Mouse (Mus musculus) midbrain, postnatal 0 days (tissue): ENCODE results near the gene Pknox2. TPM values are rescaled to one million over a fixed set of nuclear protein-coding genes. Genes with fewer than 3 reads are reported as not detected.
A peak's percentile ranks its signal among the peaks of the same experiment; 100 is the strongest.

Experiments
- ATAC-seq: fragments of 200-750 bp; cut with Nextera tagmentation; 2 replicates; pipeline ENCODE4 v1.8.0; 2017; ENCODE audit warnings: moderate number of reproducible peaks, mild to moderate bottlenecking, moderate TSS enrichment, moderate library complexity; ENCODE audit not compliant: low FRiP score
- DNase-seq: peaks from one replicate; pipeline ENCODE4 v3.0.0-alpha.2; 2015; ENCODE audit warnings: low spot score
- H3K27ac ChIP-seq: fragments of 300-500 bp; sonication (generic); 2 replicates; pipeline ENCODE4 v1.5.1; 2014; ENCODE audit warnings: low read depth, mild to moderate bottlenecking, low read length, mixed read lengths
- H3K27me3 ChIP-seq: fragments of 300-500 bp; sonication (generic); 2 replicates; pipeline ENCODE4 v1.6.1; 2014; ENCODE audit warnings: low read length, control low read depth, mixed read lengths; ENCODE audit not compliant: insufficient read depth
- H3K36me3 ChIP-seq: fragments of 300-500 bp; sonication (generic); 2 replicates; pipeline ENCODE4 v1.6.1; 2014; ENCODE audit warnings: low read length, control low read depth, mixed read lengths; ENCODE audit not compliant: insufficient read depth
- H3K4me1 ChIP-seq: fragments of 300-500 bp; sonication (generic); 2 replicates; pipeline ENCODE4 v1.6.1; 2014; ENCODE audit warnings: mild to moderate bottlenecking, control low read depth, antibody characterized with exemption, low read length, mixed read lengths; ENCODE audit not compliant: insufficient read depth
- H3K4me2 ChIP-seq: fragments of 300-500 bp; sonication (generic); 2 replicates; pipeline ENCODE4 v1.6.1; 2014; ENCODE audit warnings: low read depth, mild to moderate bottlenecking, low read length, mixed read lengths; ENCODE audit not compliant: poor library complexity, severe bottlenecking
- H3K4me3 ChIP-seq: fragments of 300-500 bp; sonication (generic); 2 replicates; pipeline ENCODE4 v1.5.1; 2014; ENCODE audit warnings: low read depth, mild to moderate bottlenecking, low read length, moderate library complexity
- H3K9ac ChIP-seq: fragments of 300-500 bp; sonication (generic); replicated peaks from 2 replicates; pipeline ENCODE4 v1.6.1; 2014; ENCODE audit warnings: mild to moderate bottlenecking, low read length, moderate library complexity, mixed read lengths; ENCODE audit not compliant: poor library complexity, severe bottlenecking
- H3K9me3 ChIP-seq: fragments of 300-500 bp; sonication (generic); 2 replicates; pipeline ENCODE4 v1.6.1; 2016; ENCODE audit warnings: low read length, control low read depth
- CTCF ChIP-seq: IDR thresholded peaks from 2 replicates; pipeline ENCODE4 v1.5.1; 2016; ENCODE audit warnings: antibody characterized with exemption, mild to moderate bottlenecking
- WGBS: fragments of 180-500 bp; shearing (Covaris S2); extraction: QIAGEN DNeasy Blood & Tissue Kit; methylation state at CpG from one replicate; pipeline ENCODE4 v1.1.7; 2014; 5-methylcytosine and 5-hydroxymethylcytosine counted together
- polyA plus RNA-seq: library from polyadenylated mRNA; unstranded; fragments of >200 nt; fragmentation: Nextera tagmentation; extraction: Ambion mirVana; gene quantifications from 2 replicates; pipeline ENCODE4 v1.2.1, GENCODE M21; 2015
- total RNA-seq: library from RNA; depleted of rRNA; stranded (reverse); fragments of >200 nt; gene quantifications from 2 replicates; pipeline ENCODE4 v1.2.3, GENCODE M21; 2014

Pknox2 gene
- total and polyA plus RNA-seq, 2 experiments from 2014 or later: 23.6 to 26.6 TPM

DNA sequence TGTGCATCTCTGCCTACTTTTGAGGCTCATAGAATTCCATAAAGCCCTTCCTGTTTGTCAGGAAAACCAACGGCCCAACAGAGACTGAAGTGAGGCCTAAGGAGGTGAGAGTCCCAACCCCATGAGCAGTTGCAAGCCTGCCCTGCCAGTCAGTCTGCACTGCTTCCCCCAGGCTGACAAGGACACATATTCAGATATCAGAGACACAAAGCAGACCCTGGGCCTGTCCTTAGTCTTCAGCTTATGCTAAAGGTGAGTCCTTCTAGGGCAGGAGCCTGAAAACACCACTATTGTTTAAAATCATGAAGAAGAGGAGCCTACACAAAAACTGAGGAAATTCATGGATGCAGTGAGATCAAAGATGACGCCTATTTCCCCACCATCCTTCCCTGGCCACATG lies 13.5 kb upstream of the Pknox2 start:
- no peak overlapping the region for H3K27ac ChIP-seq
- DNase-seq (no peak), ATAC-seq (no peak)
- WGBS: 80% methylated on average over 2 of the region's 2 CpGs
- no peak overlapping the region for H3K4me2 ChIP-seq
- H3K4me1 ChIP-seq: no peaks in the 10 kb centered on the region
- H3K36me3 ChIP-seq: no peaks in the 10 kb centered on the region
- no peak overlapping the region for H3K9ac ChIP-seq
- no peak overlapping the region for H3K4me3 ChIP-seq
- no peak for TF ChIP-seq CTCF
- no peaks in the 10 kb centered on the region for H3K27me3 ChIP-seq
- H3K9me3 ChIP-seq: no peaks in the 10 kb centered on the region

DNA sequence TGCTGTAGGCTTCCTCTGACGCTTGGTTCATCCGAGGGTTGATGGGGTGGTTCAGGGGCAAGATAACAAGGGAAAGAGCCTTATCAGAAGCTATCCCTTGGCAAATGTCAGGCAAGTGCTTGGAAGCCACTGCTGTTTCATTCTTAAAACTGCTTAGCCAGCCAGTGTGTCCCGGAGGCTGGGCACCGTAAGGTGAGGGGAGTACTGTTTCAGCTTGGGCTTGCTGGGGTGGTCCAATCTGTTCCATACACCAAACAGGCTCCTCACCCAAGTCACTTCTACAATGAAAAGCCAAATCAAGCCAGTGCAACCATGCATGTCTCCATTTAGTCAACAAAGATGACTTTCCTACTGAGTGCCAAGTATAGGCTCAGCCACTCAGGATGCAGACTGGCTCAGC lies 679 bp upstream of the Pknox2 start:
- ATAC-seq: no peak
- Histone ChIP-seq H3K4me3 (no peak overlapping the region), H3K36me3 (no peaks in the 10 kb centered on the region), H3K9ac (no peak overlapping the region), H3K4me1 (no peaks in the 10 kb centered on the region), H3K27me3 (no peaks in the 10 kb centered on the region), H3K9me3 (no peaks in the 10 kb centered on the region), H3K27ac (no peak overlapping the region; the same call in 1 of the 2 replicates), H3K4me2 (no peak overlapping the region)
- no peak for DNase-seq
- no peak for TF ChIP-seq CTCF
- 52% methylated on average over 4 of the region's 4 CpGs for WGBS

- Histone ChIP-seq H3K27ac (peak overlapping the region; percentile 97), H3K9ac (peak overlapping the region; percentile 93), H3K4me2 (peak overlapping the region; percentile 93), H3K27me3 (no peaks in the 10 kb centered on the region), H3K4me3 (peak overlapping the region; percentile 91), H3K9me3 (no peaks in the 10 kb centered on the region), H3K4me1 (peaks cover 5% of the 10 kb centered on the region; the same call in 1 of the 2 replicates), H3K36me3 (no peaks in the 10 kb centered on the region)
- peak; percentile 91 for ATAC-seq
- DNase-seq: peak; percentile 94
- TF ChIP-seq CTCF: no peak
- WGBS: under 1% methylated on average over 41 of the region's 75 CpGs
Measured at GRCm38 (mm10) chr9:37146603-37147358, 426 bp downstream of the Pknox2 start.

- H3K4me1 ChIP-seq: peaks cover 6% of the 10 kb centered on the region; the same call in 1 of the 2 replicates
- H3K27me3 ChIP-seq: no peaks in the 10 kb centered on the region
- peak overlapping the region; percentile 93 for H3K9ac ChIP-seq
- H3K4me3 ChIP-seq: peak overlapping the region; percentile 91
- no peak for DNase-seq
- H3K9me3 ChIP-seq: no peaks in the 10 kb centered on the region
- peak overlapping the region; percentile 97 for H3K27ac ChIP-seq
- TF ChIP-seq CTCF: no peak
- peak; percentile 27 for ATAC-seq
- H3K4me2 ChIP-seq: peak overlapping the region; percentile 93
- no peaks in the 10 kb centered on the region for H3K36me3 ChIP-seq
- 2% methylated on average over 7 of the region's 12 CpGs for WGBS
Measured at GRCm38 (mm10) chr9:37146353-37146602, 929 bp downstream of the Pknox2 start.

- Histone ChIP-seq H3K4me1 (peaks cover 6% of the 10 kb centered on the region; the same call in 1 of the 2 replicates), H3K36me3 (no peaks in the 10 kb centered on the region), H3K9me3 (no peaks in the 10 kb centered on the region), H3K4me3 (peak overlapping the region; percentile 91), H3K9ac (peak overlapping the region; percentile 93), H3K27ac (peak overlapping the region; percentile 97), H3K4me2 (peak overlapping the region; percentile 93), H3K27me3 (no peaks in the 10 kb centered on the region)
- ATAC-seq: 0 out of 2 replicates have a peak, but pooled peaks have one; percentile 7
- WGBS: 0% methylated on average over 42 of the region's 43 CpGs
- DNase-seq: peak; percentile 46
- no peak for TF ChIP-seq CTCF
Measured at GRCm38 (mm10) chr9:37145616-37146352, 1.4 kb downstream of the Pknox2 start.

GRCm38 (mm10) chr9:37145151-37145615 lies 2.0 kb downstream of the Pknox2 start:
- Histone ChIP-seq H3K27me3 (no peaks in the 10 kb centered on the region), H3K27ac (peak overlapping the region; percentile 97), H3K9ac (peak overlapping the region; percentile 93), H3K36me3 (no peaks in the 10 kb centered on the region), H3K4me3 (peak overlapping the region; percentile 91), H3K9me3 (no peaks in the 10 kb centered on the region), H3K4me1 (peaks cover 10% of the 10 kb centered on the region; the same call in 1 of the 2 replicates), H3K4me2 (peak overlapping the region; percentile 93)
- DNase-seq: no peak
- no peak for ATAC-seq
- 2% methylated on average over 26 of the region's 26 CpGs for WGBS
- TF ChIP-seq CTCF: peak; percentile 31
